Mouse (Mus musculus): ENCODE measurements around the gene S100a2.
A peak's percentile ranks its signal among the peaks of the same experiment; 100 is the strongest.

The S100a2 gene

GRCm38 (mm10) chr3:90621552-90621951 lies 31.5 kb downstream of the S100a2 start:
- DNase-seq, result no peak

GRCm38 (mm10) chr3:90623435-90624071 lies 33.5 kb downstream of the S100a2 start:
- peak; percentile 36 to 52 for DNase-seq

- DNase-seq, result no peak
These were observed 35.4 kb downstream of the S100a2 start for GRCm38 (mm10) chr3:90625496-90625895.

GRCm38 (mm10) chr3:90626266-90627021 lies 36.4 kb downstream of the S100a2 start:
- DNase-seq, result no peak

GRCm38 (mm10) chr3:90627366-90627765 lies 37.3 kb downstream of the S100a2 start:
- no peak for DNase-seq

GRCm38 (mm10) chr3:90627807-90628206 lies 37.8 kb downstream of the S100a2 start:
- peak; percentile 28 to 46 for DNase-seq

- no peak for DNase-seq
These were observed 39.3 kb downstream of the S100a2 start for GRCm38 (mm10) chr3:90629298-90629697.

GRCm38 (mm10) chr3:90631984-90632383 lies 41.9 kb downstream of the S100a2 start:
- no peak for DNase-seq

GRCm38 (mm10) chr3:90638511-90639275 lies 48.6 kb downstream of the S100a2 start:
- no peak for DNase-seq

DNA sequence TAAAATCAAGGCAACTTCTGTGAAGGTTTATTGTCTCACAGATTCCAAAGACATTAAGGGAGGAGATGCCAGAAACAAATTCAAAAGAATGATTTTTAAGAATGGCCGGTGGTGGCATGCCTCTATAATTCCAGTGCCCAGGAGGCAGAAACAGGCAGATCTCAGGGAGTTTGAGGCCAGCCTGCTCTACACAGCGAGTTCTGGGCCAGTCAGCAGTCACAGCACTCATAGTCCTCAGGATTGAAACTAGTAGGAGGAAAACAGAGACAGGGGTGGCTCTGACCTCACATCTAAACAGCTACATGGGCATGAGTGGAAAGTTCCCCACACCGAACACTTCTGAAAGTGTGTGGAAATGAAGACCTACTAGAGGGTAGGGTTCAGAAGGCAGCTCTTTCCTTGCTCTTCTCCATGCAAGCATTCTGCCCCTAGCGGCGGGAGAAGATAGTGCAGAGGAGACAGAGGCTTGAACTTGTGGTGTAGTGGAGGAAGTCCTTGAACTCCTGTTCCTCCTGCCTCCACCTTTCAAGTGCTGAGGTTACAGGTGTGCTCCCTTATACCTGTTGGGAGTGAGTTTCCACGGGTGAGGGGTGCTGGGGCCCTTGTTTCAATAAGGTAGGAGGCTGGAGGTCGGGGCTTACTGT lies 49.6 kb downstream of the S100a2 start:
- DNase-seq, result peak; percentile 45 to 50

GRCm38 (mm10) chr3:90640981-90641380 lies 50.9 kb downstream of the S100a2 start:
- DNase-seq, result no peak

Measured in cerebellum, postnatal 10 days (tissue).